Mouse (Mus musculus) gastrocnemius, postnatal 36 days (tissue): Measurements from ENCODE around the gene Trub1. TPM values are rescaled to one million over a fixed set of nuclear protein-coding genes. Genes with fewer than 3 reads are reported as not detected.

Source experiments
- DNase-seq, 2 experiments: peaks; one replicate each; pipeline ENCODE4 v3.0.0; 2022
- intact Hi-C: fragments of 180-260 bp; cut with DNase I; formaldehyde crosslinking; loops from one replicate; pipeline ENCODE4 v1.15.1; 2025
- total RNA-seq, 2 experiments: library from RNA; stranded (reverse); gene quantifications; 2 replicates each; pipeline ENCODE4 v1.2.3; 2021

The Trub1 gene
- total RNA-seq, 2 experiments from 2014 or later: 4.4 to 4.7 TPM

GRCm38 (mm10) chr19:57487051-57487658 is 34.4 kb downstream of the Trub1 start:
- intact Hi-C loops: no loop called here
- DNase-seq: no peak

GRCm38 (mm10) chr19:57489527-57489926 is 36.8 kb downstream of the Trub1 start:
- no peak for DNase-seq
- intact Hi-C loops: no loop called here

- no peak for DNase-seq
- intact Hi-C loops: no loop called here
Measured at GRCm38 (mm10) chr19:57491030-57491429, 38.3 kb downstream of the Trub1 start.

GRCm38 (mm10) chr19:57494020-57494419 is 41.3 kb downstream of the Trub1 start:
- DNase-seq: no peak
- intact Hi-C loops: no loop called here

- no peak for DNase-seq
- intact Hi-C loops: no loop called here
Measured at GRCm38 (mm10) chr19:57498110-57498743, 45.5 kb downstream of the Trub1 start.

- intact Hi-C loops: no loop called here
- DNase-seq: no peak
Measured at GRCm38 (mm10) chr19:57498884-57499410, 46.2 kb downstream of the Trub1 start.

GRCm38 (mm10) chr19:57500254-57500653 is 47.5 kb downstream of the Trub1 start:
- no peak for DNase-seq
- intact Hi-C loops: no loop called here

GRCm38 (mm10) chr19:57503144-57503543 is 50.4 kb downstream of the Trub1 start:
- intact Hi-C loops: no loop called here
- no peak for DNase-seq

GRCm38 (mm10) chr19:57505048-57505932 is 52.6 kb downstream of the Trub1 start:
- DNase-seq: no peak
- intact Hi-C loops: no loop called here

GRCm38 (mm10) chr19:57506591-57506990 is 53.9 kb downstream of the Trub1 start:
- intact Hi-C loops: no loop called here
- no peak for DNase-seq

GRCm38 (mm10) chr19:57508261-57508788 is 55.6 kb downstream of the Trub1 start:
- intact Hi-C loops: no loop called here
- DNase-seq: no peak

- DNase-seq: no peak
Measured at GRCm38 (mm10) chr19:57509758-57510319, 57.1 kb downstream of the Trub1 start.

GRCm38 (mm10) chr19:57510836-57511235 is 58.1 kb downstream of the Trub1 start:
- no peak for DNase-seq
- intact Hi-C loops: no loop called here

More at GRCm38 (mm10) chr19:57509758-57510319, 57.1 kb downstream of the Trub1 start:
- intact Hi-C loops: no loop called here

- intact Hi-C loops: no loop called here
- no peak for DNase-seq
Measured at GRCm38 (mm10) chr19:57513123-57513522, 60.4 kb downstream of the Trub1 start.

GRCm38 (mm10) chr19:57521721-57522120 is 69.0 kb downstream of the Trub1 start:
- intact Hi-C loops: no loop called here
- no peak for DNase-seq

- intact Hi-C loops: no loop called here
- peak in 1 of 2 experiments; percentile 20 for DNase-seq
Measured at GRCm38 (mm10) chr19:57523363-57523762, 70.7 kb downstream of the Trub1 start.

- intact Hi-C loops: no loop called here
- no peak for DNase-seq
Measured at GRCm38 (mm10) chr19:57525693-57526092, 73.0 kb downstream of the Trub1 start.

GRCm38 (mm10) chr19:57530212-57530611 is 77.5 kb downstream of the Trub1 start:
- no peak for DNase-seq
- intact Hi-C loops: no loop called here

- intact Hi-C loops: no loop called here
Measured at GRCm38 (mm10) chr19:57534262-57534661, 81.5 kb downstream of the Trub1 start.

GRCm38 (mm10) chr19:57536512-57536911 is 83.8 kb downstream of the Trub1 start:
- intact Hi-C loops: no loop called here
- DNase-seq: no peak

More at GRCm38 (mm10) chr19:57534262-57534661, 81.5 kb downstream of the Trub1 start:
- DNase-seq: no peak
